Mouse (Mus musculus) liver, embryonic 14.5 days (tissue): ENCODE data around the gene Megf8.

Source experiments
- CTCF ChIP-seq: IDR thresholded peaks from 2 replicates; pipeline ENCODE4 v1.5.1; 2016; ENCODE audit warnings: antibody characterized with exemption, low read depth, control low read depth
- EP300 ChIP-seq: IDR thresholded peaks from 2 replicates; pipeline ENCODE4 v1.6.1; 2016; ENCODE audit warnings: antibody characterized with exemption, low read depth

DNA sequence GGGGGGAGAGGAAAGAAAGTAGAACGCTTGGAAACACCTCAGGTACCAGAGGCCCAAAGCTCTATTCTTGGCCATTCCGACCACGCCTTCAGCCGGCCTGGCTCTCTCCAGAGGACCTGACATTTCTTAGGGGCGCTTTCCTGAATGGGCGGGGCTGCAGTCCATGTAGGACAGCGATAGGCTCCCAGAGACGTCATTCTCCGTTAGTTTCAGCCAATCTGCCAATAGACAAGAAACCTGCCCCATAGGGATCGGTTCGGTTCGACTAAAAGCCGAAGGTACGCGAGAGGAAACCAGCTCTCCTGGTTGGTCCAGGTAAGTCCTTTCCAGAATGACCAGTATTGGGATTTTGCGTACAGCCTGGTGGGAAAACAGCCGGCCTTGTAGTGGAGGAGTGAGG lies 59.6 kb downstream of the Megf8 start:
- TF ChIP-seq CTCF (no peak), EP300 (no peak)
